Mouse (Mus musculus) right cerebral cortex, postnatal 25 days (tissue): ENCODE measurements around the gene Myocos.
A peak's percentile ranks its signal among the peaks of the same experiment; 100 is the strongest.
"Not testable (repeated sequence)": the region's sequence is repeated elsewhere in the genome, so short reads cannot be mapped to it uniquely, and the experiment has no call there.

ENCODE experiments used
- DNase-seq: peaks from one replicate; pipeline ENCODE4 v3.0.0; 2022

The Myocos gene

GRCm38 (mm10) chr1:162658119-162658518 is at the start of gene Myocos:
Gene Myocos, minus strand, starts transcription at chr1:162658219.
- DNase-seq: no peak

GRCm38 (mm10) chr1:162700389-162701066 is 42.5 kb upstream of the Myocos start:
- DNase-seq: no peak

GRCm38 (mm10) chr1:162697866-162698265 is 39.8 kb upstream of the Myocos start:
- no peak for DNase-seq

- DNase-seq: no peak
Measured at GRCm38 (mm10) chr1:162693721-162694120, 35.7 kb upstream of the Myocos start.

DNA sequence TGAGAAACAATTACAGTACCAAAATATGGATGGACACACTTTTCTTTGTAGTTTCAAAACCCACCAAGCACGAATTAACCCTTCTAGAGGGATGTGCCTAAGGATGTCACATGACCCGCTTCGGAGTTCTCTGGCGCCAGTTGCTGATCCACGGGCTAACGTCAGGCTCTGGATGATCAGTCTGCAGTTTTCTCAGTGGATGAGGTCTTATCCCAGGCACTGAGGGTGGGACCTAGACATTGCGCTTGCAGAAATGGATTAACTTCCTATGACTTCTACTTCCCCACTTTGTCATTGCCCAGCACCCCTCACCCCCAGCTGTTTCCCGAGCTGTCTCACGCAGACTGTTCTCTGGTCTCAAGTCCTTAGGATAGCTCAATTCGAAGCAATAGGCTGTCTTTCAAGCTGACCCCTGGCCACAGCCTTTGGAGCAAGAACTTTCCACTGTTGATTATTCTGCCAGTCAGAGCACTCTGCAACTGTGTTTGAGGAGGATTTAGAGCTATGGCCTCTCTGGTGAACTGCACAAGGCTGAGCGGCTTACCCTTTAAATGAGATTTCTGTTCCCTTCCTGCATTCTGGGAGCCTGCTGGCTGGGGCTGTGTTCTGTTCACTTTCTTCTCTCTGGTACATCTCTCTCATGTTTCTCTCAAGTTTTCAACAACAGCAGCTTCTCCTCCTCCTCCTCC is 7.6 kb upstream of the Myocos start:
- DNase-seq: no peak

DNA sequence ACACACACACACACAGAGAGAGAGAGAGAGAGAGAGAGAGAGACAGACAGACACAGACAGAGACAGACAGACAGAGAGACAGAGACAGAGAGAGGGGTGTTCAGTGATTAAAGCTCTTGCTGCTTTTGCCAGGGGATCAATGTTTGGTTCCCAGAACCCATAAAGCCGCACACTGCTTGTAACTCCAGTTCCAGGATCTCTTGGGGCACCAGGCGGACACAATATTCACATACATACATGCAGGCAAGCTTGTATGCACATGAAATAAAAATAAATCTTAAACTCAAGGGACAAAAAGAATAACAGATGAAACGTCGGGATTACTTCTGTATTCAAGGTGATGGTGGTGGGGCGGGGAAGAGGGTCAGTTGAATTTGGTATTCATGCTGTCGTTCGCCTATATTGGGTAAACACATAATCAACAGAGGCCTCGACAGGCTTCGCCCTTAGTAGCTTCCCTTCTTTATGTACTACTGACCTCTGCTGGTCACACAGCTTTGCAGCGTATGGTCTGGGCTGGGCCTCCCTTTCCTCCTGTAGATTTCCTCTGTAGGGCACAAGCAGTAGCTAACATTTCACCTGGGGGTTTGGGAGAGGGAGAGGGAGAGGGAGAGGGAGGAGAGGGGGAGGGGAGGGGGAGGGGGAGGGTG is 6.9 kb upstream of the Myocos start:
- peak; percentile 52 for DNase-seq

- DNase-seq: no peak
Measured at GRCm38 (mm10) chr1:162660276-162660860, 2.3 kb upstream of the Myocos start.

DNA sequence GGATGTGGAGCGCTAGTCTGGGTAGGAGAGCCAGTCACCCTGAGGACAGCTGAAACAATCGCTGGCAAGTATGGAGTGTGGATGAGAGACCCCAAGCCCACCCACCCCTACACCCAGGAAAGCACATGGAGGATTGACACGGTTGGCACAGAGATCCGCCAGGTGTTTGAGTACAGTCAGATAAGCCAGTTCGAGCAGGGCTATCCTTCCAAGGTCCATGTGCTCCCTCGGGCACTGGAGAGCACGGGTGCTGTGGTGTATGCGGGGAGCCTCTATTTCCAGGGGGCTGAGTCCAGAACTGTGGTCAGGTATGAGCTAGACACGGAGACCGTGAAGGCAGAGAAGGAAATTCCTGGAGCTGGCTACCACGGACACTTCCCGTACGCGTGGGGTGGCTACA is 9.6 kb downstream of the Myocos start:
- no peak for DNase-seq

GRCm38 (mm10) chr1:162646083-162646686 is 11.8 kb downstream of the Myocos start:
- DNase-seq: no peak

GRCm38 (mm10) chr1:162643752-162644151 is 14.3 kb downstream of the Myocos start:
- peak; percentile 57 for DNase-seq

- no peak for DNase-seq
Measured at GRCm38 (mm10) chr1:162642591-162642990, 15.4 kb downstream of the Myocos start.

DNA sequence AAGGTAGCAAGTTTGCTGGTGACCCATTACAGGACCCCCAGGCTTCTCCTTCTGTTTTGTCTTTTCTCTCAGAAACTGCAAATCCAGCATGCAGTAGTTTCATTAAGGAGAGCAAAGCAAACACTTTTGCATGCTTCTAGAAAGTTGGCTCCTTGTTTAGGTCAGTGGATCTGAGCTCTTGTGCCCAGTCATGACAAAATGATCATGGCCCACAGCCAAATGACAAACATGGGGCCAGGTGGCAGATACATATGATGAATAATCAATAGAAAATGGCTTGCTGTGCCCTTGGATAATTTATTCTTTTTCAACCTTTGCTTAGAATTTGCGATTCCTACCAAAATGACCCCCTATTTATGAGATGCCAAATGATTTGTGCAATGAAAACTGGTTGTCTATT is 18.2 kb downstream of the Myocos start:
- no peak for DNase-seq

DNA sequence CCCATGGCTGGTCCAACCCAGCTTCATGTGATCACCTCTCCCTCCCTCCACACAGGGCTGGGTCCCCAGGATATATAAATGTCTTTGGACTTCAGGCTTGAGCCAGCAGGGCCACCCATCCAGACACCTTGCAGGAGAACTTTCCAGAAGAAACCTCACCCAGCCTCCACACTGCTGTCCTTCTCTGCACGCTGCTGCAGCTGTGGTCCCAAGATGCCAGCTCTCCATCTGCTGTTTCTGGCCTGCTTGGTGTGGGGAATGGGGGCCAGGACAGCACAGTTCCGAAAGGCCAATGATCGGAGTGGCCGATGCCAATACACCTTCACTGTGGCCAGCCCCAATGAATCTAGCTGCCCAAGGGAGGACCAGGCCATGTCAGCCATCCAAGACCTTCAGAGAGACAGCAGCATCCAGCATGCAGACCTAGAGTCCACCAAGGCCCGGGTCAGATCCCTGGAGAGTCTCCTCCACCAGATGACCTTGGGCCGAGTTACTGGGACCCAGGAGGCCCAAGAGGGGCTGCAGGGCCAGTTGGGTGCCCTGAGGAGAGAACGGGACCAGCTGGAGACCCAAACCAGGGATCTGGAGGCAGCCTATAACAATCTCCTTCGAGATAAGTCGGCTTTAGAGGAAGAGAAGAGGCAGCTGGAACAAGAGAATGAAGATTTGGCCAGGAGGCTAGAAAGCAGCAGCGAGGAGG is 18.8 kb downstream of the Myocos start, which contains the start of gene Myoc:
TSS of gene Myoc (plus strand) at position 105 of the 700 bp plus-strand sequence.
- DNase-seq: no peak

GRCm38 (mm10) chr1:162638535-162638934 is 19.5 kb downstream of the Myocos start:
- no peak for DNase-seq

- DNase-seq: no peak
Measured at GRCm38 (mm10) chr1:162636516-162636915, 21.5 kb downstream of the Myocos start.

- DNase-seq: not testable (repeated sequence)
Measured at GRCm38 (mm10) chr1:162635291-162635931, 22.6 kb downstream of the Myocos start.

- not testable (repeated sequence) for DNase-seq
Measured at GRCm38 (mm10) chr1:162628326-162628725, 29.7 kb downstream of the Myocos start.

- DNase-seq: not testable (repeated sequence)
Measured at GRCm38 (mm10) chr1:162627821-162628220, 30.2 kb downstream of the Myocos start.

GRCm38 (mm10) chr1:162625229-162625628 is 32.8 kb downstream of the Myocos start:
- no peak for DNase-seq

- no peak for DNase-seq
Measured at GRCm38 (mm10) chr1:162623895-162624294, 34.1 kb downstream of the Myocos start.

- DNase-seq: no peak
Measured at GRCm38 (mm10) chr1:162620487-162620886, 37.5 kb downstream of the Myocos start.

DNA sequence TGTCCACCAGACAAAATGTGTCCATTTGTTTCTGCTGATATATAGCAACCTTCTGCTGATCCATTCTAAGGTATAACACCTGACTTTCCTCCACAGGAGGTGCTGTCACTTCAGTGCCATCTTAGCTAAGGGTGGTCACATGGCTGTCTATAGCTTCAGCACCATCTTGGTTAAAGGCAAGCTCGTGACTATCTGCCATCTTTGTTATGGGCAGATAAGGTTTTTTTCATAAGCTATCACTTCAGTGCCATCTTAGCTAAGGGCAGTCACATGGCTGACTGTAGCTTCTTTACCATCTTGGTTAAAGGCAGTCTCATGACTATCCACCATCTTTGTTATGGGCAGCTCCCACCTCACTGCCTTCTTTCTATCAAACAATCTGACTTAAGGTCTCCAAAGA is 42.5 kb downstream of the Myocos start:
- no peak for DNase-seq
